10 mouse cellular contexts compared by ENCODE assay signal in the genomic region with DNA sequence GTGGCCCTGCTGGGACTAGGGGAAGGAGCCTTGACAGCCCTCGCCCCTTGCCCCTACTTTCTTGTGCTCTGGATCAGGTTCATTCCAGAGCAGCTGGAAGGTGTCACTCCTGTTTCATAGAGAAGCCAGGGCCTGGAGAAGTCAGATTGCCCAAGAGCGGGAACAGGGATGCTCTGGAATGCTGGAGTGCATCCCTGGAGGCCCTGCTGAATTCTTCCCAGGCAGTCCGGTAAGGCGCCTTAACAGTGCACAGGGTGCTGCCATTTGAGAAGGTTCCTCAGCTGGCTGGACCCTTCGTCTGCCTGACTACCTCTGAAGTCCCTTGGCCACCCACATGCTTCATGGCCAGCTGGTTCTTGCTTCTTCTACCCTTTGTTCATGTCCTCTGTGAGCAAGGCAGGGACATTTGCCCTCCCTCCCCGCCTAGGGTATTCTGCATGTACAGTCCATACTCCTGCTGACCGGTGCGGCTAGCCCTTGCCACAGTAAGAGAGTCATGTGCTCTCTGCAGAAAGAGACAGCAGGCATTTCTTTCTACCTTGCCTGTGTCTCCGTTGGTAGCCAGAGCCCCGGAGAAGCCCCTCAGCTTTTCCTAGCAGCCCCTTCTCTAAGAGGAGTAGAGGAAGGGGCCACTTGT.
A peak's percentile ranks its signal among the peaks of the same experiment; 100 is the strongest.
DNase-seq lines count a peak whose midpoint lies in the region; ATAC-seq and TF ChIP-seq lines count a peak whose summit lies in the region.
"Had no signal": no experiment of that assay in that cellular context is flagged by ENCODE, and none has a peak within 500 bp of the region (broad histone marks: within the 10 kb centered on the region; RNA-seq: fewer than 3 reads in every experiment).

No protein-coding gene starts in this region.

- H3K4me1 ChIP-seq in heart, postnatal 0 days (ENCODE audit: control insufficient read depth, insufficient read depth) = no peaks in the 10 kb centered on the region
- peaks cover 23% of the 10 kb centered on the region for H3K4me1 ChIP-seq in hindbrain, embryonic 15.5 days (replicated peaks)
- peaks cover 11% of the 10 kb centered on the region for H3K4me1 ChIP-seq in midbrain, embryonic 16.5 days (ENCODE audit: control insufficient read depth, insufficient read depth, low read length)

- TF ChIP-seq EP300 in heart, postnatal 0 days (IDR thresholded peaks at IDR 0.05; ENCODE audit: low read depth) = no peak

- DNase-seq in heart, postnatal 0 days (ENCODE audit: low spot score) = peak; percentile 0
- no peak for DNase-seq in heart, postnatal 36 days
- peak; percentile 35 for DNase-seq in NIH3T3 (ENCODE audit: low read depth)
- DNase-seq in gastrocnemius, postnatal 36 days = no peak
- no peak for DNase-seq in lung, adult 18-20 months
- DNase-seq in thymus, adult 18-20 months = no peak
- DNase-seq: kidney, postnatal 36 days had no signal

- no peaks in the 10 kb centered on the region for H3K36me3 ChIP-seq in heart, postnatal 0 days (replicated peaks; ENCODE audit: control insufficient read depth, insufficient read depth, low read length)
- H3K36me3 ChIP-seq in hindbrain, embryonic 15.5 days = no peaks in the 10 kb centered on the region
- H3K36me3 ChIP-seq in midbrain, embryonic 16.5 days (ENCODE audit: control insufficient read depth, insufficient read depth, low read length) = no peaks in the 10 kb centered on the region

- WGBS in heart, postnatal 0 days = 53% methylated on average over 10 of the region's 10 CpGs
- WGBS in hindbrain, embryonic 15.5 days = 44% methylated on average over 10 of the region's 10 CpGs
- WGBS in midbrain, embryonic 16.5 days = 46% methylated on average over 10 of the region's 10 CpGs

- no peak for ATAC-seq in heart, postnatal 0 days (ENCODE audit: insufficient read depth, low read depth)
- ATAC-seq in hindbrain, embryonic 15.5 days (ENCODE audit: low FRiP score, low read depth) = no peak
- ATAC-seq in midbrain, embryonic 16.5 days = peak; percentile 57
- ATAC-seq: lung, postnatal 0 days had no signal

- no peak for TF ChIP-seq CTCF in heart, postnatal 0 days (IDR thresholded peaks at IDR 0.05; ENCODE audit: low read depth)

- H3K4me3 ChIP-seq in heart, postnatal 0 days (ENCODE audit: low read depth, low read length) = no peak overlapping the region
- H3K4me3 ChIP-seq in hindbrain, embryonic 15.5 days = no peak overlapping the region
- no peak overlapping the region for H3K4me3 ChIP-seq in midbrain, embryonic 16.5 days (ENCODE audit: low read depth, low read length)

- H3K27ac ChIP-seq in heart, postnatal 0 days (ENCODE audit: low read depth) = no peak overlapping the region
- H3K27ac ChIP-seq in hindbrain, embryonic 15.5 days (replicated peaks) = peak overlapping the region; percentile 41; the same call in 1 of the 2 replicates
- peak overlapping the region; percentile 56 for H3K27ac ChIP-seq in midbrain, embryonic 16.5 days (ENCODE audit: low read length)

- no peak overlapping the region for H3K9ac ChIP-seq in heart, postnatal 0 days (replicated peaks; ENCODE audit: low read depth, low read length)
- no peak overlapping the region for H3K9ac ChIP-seq in hindbrain, embryonic 15.5 days
- H3K9ac ChIP-seq in midbrain, embryonic 16.5 days (ENCODE audit: low read depth, low read length) = no peak overlapping the region

- H3K27me3 ChIP-seq in heart, postnatal 0 days (ENCODE audit: control insufficient read depth, insufficient read depth, low read length) = 0 out of 2 replicates have a peak, but pooled peaks cover 3% of the 10 kb centered on the region
- H3K27me3 ChIP-seq in hindbrain, embryonic 15.5 days = no peaks in the 10 kb centered on the region
- no peaks in the 10 kb centered on the region for H3K27me3 ChIP-seq in midbrain, embryonic 16.5 days (ENCODE audit: control insufficient read depth, insufficient read depth, low read depth, low read length)

- no peak overlapping the region for H3K4me2 ChIP-seq in heart, postnatal 0 days (ENCODE audit: low read depth, low read length)
- H3K4me2 ChIP-seq in hindbrain, embryonic 15.5 days = no peak overlapping the region
- H3K4me2 ChIP-seq in midbrain, embryonic 16.5 days (ENCODE audit: low read length) = peak overlapping the region; percentile 18

- no peaks in the 10 kb centered on the region for H3K9me3 ChIP-seq in heart, postnatal 0 days (replicated peaks; ENCODE audit: control insufficient read depth, low read length)
- H3K9me3 ChIP-seq in hindbrain, embryonic 15.5 days = no peaks in the 10 kb centered on the region
- H3K9me3 ChIP-seq in midbrain, embryonic 16.5 days (replicated peaks; ENCODE audit: control insufficient read depth, low read length, poor library complexity, severe bottlenecking) = no peaks in the 10 kb centered on the region

- intact Hi-C loops in heart, postnatal 36 days (cut with DNase I) = no loop called here
- intact Hi-C loops in gastrocnemius, postnatal 36 days (cut with DNase I) = no loop called here

Comparison
In these comparisons a context has a peak if more than half of its experiments do, and no peak if none do; other contexts are left out.
1. DNase-seq: peak in heart, postnatal 0 days (single experiment) and NIH3T3 (single experiment); none in heart, postnatal 36 days (0 of 2), gastrocnemius, postnatal 36 days (0 of 2), lung, adult 18-20 months (0 of 2) and thymus, adult 18-20 months (0 of 2).